Mouse (Mus musculus): ENCODE results near the gene Ksr1.

Gene Ksr1

DNA sequence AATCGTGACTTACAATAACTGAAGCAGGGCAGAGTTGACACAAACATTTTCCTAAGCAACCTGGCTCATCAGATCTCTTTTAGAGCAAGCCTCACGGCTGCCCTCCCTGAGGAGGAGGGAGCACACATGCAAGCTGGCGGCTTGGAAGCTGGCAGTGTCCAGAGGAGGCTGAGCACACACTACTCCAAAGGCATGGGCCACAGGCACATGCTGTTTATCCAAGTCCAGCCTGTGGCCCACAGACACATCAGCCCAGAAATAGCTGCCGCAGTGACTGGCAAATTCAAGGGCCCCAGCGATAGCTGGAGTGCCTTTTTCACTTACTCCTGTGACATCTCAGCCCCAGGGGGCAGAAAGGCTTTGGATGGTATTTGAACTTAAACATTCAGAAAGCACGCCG is 82.6 kb downstream of the Ksr1 start:
- DNase-seq, result no peak

DNA sequence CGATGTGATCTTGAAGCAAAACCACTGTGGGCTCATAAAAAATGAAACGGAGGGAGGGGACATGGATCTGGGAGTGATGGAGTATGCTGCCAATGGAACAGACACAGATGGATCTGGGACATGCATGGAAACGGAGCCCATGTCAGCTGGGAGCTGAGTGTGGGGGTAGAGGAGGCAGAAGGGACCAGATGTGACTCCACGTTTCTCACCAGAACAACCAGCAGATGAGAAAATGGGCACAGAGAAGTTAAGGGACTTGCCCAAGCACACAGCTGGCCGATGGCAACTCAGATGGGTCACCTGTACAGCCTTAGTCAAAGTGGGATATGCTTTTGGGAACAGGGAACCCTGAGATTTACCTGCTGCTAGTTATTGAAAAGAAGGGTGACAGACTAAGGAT is 83.3 kb downstream of the Ksr1 start:
- no peak for DNase-seq

DNA sequence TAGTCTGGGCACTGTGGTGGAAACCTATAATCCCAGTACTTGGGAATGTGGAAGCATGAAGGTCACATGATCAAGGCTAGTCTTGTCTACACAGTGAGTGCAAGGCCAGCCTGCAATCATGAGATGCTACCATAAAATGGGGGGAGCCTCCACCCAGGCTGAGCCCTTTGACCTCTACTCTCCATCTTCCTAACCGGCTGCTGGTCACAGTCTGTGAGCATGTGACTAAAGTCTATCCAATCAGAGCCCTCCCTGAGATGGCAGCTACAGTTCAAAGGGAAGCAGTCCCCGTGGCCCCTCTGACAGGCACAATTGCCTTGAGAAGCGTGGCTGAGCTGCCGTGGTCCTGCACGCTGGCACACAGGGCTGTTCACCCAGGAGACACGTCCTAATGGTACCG is 84.4 kb downstream of the Ksr1 start:
- no peak for DNase-seq

DNA sequence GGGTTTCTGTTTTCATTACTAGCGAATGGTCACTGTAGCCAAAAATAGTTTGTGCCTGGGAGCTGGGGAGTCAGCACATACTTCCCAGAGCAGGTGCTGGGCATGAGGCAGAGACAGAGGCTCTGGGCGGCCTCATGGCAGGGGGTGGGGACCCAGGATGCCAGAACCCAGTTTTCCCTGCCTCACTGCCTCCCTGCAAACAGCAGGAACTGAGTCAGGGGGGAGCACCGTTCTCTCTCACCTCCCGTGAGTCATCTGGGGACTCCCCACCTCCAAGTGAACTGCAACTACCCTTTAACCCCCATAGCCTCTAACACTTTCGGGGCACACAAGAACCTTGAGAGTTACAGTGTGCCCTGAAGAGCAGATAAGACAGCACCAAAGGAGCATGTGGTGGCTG is 86.4 kb downstream of the Ksr1 start:
- DNase-seq, result no peak

DNA sequence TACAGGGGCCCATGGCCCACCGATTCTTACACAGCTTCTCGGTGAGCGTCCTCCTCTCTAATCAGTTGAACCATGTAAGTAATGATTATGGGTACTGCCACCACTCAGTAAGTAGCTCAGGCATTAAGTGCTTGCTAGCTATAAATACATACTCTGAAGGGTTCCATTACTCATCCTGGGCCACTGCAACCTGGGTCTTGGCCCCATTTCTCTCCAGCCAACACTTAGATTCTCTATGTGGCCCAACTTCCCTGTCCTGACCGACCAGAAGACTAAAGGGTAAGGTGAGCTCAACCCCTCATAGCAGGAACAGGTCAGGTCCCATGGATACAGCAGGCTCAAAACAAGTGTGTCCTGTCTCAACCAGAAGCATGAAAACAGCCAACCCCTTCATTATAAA is 87.1 kb downstream of the Ksr1 start:
- DNase-seq, result no peak

DNA sequence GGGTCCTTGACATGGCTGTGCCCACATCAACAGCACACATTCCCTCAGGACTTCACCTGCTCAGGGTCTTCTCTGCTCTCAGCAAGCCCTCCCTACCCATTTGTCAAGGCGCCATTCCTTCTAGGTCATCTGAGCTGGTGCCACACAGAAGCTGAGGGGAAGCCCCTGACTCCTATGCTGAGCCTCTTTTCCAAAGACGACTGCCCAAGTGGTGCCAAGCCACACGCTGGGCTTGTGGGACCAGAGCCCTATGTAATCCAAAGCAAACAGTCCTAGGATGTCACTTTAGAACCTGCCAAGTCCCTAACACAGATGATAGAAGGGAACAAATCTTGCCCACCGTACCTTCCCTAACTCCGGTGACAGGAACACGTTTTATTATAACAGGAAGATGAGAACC is 87.6 kb downstream of the Ksr1 start:
- DNase-seq, result no peak

DNA sequence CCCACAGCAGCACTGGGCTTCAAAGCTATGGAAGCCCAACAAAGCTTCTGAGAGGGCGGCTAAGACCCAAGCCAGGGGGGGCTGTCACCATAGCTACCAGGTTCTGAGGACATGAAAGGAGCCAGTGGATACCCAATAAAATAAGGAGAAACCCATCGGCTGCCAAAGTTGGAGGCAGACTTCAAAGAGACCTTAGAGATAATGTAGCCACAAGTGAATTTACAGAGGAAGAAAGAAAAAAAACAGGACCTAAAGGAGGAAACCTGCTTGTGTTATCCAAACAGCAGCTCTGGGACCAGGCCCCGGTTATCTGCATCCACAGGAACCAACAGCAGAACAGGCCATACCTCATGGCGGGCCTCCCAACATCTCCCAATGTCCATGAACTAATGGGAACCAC is 88.4 kb downstream of the Ksr1 start:
- DNase-seq, result no peak

DNA sequence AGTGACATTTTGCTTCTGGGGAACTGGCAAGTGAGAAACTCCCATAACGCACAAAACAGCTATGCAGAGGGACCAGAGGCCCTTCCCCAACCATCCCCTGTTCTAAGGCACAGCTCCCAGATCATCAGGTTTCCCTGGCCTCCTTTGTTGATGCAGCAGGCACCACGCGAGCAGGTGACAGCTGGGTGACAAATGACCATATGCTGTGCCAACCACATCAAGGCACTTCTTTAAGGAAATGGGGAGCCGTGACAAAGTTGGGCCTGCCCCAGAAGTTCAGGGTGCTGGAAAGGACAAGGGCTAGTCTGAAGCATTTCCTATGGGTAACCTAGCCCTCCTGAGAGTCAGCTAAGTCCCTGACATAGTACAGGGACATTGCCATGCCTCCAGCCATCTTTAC is 89.3 kb downstream of the Ksr1 start:
- no peak for DNase-seq

DNA sequence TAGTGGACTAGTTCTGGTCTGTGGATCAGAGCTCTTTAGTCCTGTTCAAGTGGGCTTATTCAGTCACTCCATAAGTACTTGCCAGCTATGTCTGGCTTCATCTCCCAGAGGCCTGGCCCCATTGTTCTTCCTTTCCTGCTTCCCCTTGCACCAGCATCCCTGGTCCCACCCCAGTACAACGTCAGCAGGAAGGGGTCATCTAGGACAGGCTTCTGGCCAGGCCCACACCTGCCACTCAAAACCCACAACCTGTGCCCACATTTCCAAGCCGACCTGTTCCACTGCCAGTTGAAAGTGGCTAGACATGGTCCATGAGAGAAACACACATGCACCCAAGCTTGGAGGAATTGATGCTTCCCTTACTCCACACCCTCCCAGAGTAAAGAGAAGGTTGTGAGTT is 90.2 kb downstream of the Ksr1 start:
- DNase-seq, result no peak

DNA sequence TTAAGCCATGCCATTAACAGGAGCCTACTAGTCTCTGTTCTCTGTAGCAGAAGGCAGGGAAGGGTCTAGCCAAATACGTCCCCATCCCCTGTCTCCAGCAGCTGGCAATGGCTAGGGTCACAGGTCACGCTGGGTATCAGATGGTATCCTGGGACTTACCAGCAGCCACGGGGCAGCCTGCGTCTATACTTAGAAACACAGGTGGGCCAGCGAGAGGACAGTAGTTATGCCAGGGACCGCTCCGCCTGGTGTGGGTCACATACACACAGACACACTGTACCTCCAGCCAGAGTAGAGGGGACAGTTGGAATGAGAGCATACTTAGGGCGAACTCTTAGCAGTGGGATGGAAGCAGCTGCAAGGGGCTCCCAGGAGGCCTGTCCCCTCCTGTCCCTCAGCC is 91.0 kb downstream of the Ksr1 start:
- no peak for DNase-seq

DNA sequence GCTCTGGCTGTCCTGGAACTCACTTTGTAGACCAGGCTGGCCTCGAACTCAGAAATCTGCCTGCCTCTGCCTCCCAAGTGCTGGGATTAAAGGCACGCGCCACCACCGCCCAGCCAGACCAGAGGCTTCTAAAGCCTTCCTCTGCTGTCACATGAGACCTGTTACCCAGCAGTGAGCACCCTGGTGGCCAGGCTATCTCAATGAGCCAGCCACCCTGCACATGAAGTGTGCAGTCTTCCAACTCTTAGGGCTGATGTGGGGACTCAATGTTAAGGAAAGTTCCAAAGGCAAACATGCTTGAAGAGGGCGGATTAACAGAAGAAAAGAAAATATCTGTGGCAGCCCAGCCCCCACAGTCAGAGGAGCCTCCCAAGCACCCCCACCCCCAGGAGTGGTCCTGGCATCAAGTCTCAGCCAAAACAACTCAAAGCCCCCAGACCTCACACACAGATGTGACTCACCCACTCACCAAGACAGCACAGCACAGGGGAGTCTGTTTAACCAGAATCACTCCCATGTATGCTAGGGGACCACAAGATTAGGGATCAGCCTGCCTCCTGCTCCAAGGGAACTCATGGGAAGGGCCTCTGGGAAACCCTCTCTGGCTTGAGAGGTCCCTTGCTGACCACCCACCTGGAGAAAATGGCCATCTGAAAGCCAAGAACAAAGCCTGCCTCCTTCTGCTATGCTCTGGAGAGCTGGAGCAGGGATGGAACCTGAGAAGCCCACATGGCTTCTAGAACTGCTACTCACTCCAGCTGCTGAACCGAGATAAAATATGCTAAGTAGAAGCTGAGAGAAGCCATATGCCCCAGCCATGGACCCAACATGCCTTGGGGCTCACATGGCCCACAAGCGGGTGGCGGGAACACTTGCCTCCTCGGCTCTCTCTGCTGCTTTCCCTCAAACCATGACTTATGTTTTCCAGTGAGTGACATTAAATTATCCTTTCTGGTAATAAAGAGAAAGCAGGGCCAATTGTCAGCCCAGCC is 91.8 kb downstream of the Ksr1 start:
- DNase-seq, result no peak

DNA sequence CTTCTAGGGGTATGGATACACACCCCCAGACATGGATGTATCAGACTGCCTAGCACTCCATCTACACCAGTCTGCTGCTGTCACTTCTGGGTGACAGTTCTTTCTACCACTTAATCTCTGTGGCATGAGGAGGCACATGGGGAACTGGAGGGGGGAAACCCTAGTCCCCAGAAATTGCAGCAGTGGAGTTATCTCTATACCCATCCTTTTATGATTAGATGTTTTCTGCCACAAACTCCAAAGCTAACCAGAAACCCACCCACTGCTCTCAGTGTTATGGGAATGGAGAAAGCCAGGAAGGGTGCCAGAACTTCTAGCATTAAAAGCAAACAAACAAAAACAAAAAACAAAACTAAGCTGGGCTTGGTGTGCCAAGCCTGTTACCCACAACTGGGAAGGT is 92.8 kb downstream of the Ksr1 start:
- no peak for DNase-seq

DNA sequence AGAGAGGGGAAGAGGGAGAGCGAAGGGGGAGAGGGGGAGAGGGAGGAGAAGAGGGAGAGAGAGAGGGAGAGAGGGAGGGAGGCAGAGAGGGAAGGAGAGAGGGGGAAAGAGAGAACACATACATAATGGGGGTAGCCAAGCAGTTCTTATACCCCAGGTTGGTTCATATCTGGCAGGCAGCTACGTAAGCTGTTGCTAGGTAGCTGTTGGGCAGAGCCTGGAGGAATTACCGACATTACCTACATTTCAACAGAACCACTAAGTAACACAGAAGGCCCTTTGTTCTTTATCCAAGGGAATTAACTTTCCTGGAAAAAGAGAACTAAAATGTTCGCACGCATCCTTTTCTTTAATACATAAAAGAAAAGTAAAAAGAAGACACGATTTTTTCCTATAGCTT is 93.4 kb downstream of the Ksr1 start:
- DNase-seq, result no peak

DNA sequence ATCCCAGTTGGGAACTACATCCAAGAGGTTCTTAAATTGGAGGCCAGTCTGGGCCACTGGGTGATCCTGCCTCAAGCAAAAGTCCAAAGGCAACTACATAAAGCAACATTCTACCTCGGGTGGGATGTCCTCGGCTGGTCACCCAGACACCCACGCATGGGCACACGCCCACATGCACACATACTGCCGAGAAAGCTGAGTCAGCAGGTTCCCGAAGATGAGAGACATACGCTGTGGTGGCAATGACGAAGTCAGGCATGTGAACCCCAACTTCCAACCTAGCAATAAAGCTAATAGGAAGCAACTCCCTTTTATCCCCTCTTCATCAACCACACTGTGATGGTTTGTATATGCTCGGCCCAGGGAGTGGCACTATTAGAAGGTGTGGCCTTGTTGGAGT is 94.7 kb downstream of the Ksr1 start:
- no peak for DNase-seq

DNA sequence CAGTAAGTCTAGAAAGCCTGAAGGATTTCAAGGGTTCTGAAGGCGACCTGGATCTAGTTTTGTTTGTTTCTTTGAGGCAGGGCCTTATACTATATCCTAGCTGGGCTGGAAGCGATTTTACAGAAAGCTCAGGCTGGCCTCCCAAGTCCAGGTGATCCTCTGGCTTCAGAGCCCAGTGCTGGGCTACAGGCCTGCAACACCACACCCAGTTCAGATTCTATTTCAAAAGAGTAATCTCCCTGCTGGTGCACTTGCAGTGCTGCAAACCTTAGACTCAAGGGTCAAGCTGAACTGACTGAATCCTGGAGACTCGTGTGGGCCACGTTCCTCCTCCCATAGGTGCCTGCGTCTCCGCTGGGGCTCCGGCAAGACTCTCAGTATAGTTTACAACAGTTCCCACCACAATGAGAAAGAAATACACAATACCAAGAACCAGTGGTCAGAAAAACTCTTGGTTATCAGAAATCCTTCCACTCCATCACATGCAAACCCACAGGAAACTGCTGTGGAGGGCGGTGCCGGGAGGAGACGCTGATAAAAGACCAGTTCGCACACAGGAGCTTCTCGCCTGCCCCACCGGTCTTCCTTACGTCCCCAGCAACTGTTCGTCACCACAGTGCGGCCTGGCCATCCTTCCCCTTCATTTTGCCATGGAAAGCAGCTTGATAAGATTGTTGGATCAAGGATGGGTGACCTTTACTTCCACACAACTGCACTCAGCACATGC is 95.3 kb downstream of the Ksr1 start:
- DNase-seq, result no peak

DNA sequence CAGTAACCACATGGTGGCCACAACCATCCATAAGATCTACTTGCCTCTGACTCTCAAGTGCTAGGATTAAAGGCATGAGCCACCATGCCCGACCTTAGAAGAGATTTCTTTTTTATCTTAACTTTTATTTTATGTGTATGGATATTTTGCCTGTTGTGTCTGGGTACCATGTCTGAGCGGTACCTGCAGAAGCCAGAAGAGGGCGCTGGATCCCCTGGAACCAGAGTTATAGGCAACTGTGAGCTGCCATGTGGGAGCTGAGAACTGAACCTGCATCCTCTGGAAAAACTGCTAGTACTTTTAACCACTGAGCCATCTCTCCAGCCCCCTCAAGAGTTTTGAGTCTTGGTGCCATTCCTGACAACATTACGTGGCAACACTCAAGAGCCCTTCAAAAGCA is 97.3 kb downstream of the Ksr1 start:
- no peak for DNase-seq

DNA sequence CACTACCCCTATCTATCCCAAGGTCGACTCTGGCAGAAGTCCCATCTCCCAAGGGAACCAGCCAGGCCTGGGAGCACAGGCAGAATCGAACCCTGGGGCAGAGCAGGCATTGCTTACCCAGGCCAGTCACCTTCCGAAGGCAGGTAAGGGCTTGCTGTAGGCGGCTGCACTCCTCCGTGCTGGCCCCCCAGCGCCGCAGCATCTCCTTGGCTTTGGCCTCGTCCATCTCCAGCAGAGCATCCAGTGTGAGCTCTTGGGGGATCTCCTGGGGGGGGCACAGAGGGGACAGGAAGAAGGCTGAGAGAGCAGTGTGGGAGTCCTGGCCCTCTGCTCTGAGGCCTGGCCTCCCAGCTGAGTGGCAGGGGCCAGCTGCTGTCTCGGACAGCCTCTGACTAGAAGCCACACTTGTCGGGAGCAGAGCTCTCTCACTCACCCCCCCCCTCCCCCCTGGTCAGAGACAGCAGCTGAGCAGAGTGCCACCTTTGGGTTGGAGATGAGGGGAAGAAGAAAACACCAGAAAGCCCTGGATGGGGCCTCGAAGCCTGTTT is 99.0 kb downstream of the Ksr1 start:
- no peak for DNase-seq

DNA sequence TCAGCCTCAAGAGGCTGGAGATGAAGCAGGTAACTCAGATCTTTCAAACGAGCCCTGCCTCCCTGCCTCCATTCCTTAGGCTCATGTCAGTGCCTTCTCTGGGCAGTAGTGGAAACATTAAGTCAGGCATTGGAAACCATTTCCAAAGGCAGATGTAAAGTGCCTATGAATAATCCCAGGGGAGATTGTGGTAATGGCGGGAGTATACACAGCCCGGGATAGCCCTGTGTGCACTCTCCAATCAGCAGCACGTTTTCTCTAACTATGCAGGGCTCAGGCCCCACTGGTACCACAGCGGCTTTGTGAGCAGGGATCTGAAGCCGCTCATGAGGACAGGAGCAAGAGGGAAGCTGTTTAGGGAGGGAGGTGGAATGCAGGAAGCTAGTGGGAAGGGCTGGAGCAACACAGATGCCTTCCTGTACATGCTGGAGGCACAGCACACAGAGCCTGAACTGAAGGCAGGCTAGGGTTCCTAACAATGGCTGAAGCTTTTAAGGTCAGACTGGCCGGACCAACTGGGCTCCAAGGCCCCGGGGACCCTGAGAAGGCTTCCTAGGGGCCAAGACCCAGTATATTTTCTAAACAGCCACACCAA is 99.5 kb downstream of the Ksr1 start:
- no peak for DNase-seq

DNA sequence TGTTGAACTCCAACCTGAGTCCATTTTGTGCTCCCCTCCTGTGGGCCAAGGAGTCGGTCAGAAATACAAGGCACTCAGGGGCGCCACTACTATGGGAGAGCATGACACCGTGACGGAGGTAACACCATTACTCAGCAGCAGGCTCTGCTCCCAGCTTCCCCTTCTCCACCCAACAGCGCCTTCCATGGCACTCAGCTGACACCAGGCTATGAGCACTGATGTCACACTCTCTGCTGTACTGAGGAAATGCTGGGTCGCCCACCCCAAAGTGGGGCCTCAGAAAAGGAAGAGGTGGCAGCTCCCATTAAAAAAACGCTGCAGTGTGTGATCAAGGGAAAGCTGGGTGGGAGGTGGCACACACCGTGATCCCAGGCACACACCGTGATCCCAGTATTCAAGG is 101.0 kb downstream of the Ksr1 start:
- no peak for DNase-seq

DNA sequence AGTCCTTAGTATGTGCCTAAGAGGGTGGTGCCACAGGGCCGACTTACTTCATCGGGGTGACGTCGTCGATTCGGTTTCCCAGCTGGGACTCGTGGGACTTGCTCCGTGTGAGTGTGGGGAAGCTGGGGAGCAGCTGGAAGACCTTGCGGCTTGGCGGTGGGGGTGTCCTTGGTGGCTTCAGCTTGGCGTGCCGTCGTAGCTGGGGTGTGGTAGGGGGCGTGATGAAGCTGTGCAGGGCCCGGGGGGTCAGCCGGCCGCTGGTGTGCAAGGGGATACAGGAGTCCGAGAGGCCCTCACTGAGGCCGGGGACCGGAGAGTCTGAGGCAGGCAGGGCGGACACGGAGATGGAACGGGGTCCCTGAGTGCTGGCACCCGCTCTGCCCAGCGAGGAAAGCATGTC is 101.4 kb downstream of the Ksr1 start:
- DNase-seq, result no peak

DNA sequence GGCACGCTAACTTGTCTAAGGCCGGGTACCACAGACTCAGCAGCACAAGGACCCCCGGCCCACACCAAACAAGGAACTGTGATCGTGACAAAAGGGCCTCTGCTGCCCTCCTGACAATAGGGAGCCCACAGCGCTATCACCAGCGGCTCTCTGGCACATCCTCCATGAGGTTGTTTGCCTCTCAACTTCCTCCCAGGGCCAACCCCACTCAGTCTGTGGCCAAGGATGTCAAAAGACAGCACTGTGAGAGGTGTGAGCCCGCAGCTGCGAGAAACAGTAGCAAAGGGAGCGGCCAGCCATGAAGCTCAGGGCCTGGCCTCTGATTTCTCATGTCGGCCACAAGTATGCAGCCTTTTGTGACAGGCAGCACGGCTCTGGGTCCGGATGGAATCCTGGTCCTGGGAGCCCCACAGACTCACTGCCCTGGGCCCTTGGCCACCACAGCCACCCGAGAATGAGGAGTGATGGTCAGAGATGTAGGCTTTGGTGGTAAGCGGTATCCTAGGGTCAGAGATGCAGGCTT is 104.2 kb downstream of the Ksr1 start:
- no peak for DNase-seq

DNA sequence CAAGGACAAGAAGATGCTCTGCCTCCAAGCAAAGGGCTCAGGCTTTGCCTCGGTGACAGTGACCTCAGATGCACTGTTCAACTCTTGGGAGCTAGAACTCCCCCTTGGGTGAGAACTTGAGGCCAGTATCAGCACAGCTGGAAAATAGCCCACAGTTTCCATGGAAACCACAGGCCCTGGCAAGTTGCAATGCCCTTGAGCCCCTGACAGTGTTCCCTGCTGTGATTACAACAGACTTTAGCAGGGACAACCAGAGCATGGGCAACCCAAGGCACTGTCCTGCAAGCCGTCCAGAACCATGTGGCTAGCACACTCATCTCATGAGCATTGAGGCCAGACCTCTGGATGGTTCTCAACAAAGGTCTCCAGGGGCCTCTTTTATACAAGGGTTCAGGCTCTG is 106.7 kb downstream of the Ksr1 start:
- peak; percentile 14 for DNase-seq

DNA sequence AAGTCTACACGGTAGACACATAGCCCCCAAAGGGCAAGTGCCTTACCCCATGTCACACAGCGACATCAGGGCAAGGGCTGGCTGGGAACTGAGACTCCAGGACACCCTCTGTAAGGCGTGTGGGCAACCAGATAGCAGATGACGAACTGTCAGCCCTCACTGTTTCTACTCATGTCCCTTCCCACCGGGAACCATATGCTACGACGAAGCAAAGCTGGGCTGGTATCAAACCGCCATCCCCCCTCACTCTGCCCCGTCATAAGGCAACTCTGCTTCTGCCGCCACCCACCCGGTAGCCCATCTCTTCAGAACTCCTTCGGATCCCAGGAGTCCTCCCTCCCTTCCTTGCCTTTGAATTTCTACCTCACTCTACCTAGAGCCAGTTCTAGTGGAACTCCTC is 108.7 kb downstream of the Ksr1 start:
- DNase-seq, result no peak
